Mouse (Mus musculus) neural tube, embryonic 11.5 days (tissue): ENCODE data around the gene Tenm4. TPM values are rescaled to one million over a fixed set of nuclear protein-coding genes. Genes with fewer than 3 reads are reported as not detected.

Experiments used
- ATAC-seq: fragments of 200-750 bp; cut with Nextera tagmentation; 2 replicates; pipeline ENCODE4 v1.8.0; 2017; ENCODE audit warnings: moderate number of reproducible peaks, mild to moderate bottlenecking, moderate TSS enrichment, moderate library complexity; ENCODE audit not compliant: insufficient read depth, low FRiP score, low TSS enrichment
- DNase-seq: peaks from one replicate; pipeline ENCODE4 v3.0.0-alpha.2; 2015; ENCODE audit warnings: low spot score
- H3K27ac ChIP-seq: fragments of 300-500 bp; sonication (generic); 2 replicates; pipeline ENCODE4 v1.5.1; 2014; ENCODE audit warnings: low read depth, mild to moderate bottlenecking, low read length
- H3K27me3 ChIP-seq: fragments of 300-500 bp; sonication (generic); 2 replicates; pipeline ENCODE4 v1.6.1; 2014; ENCODE audit warnings: mild to moderate bottlenecking, low read length, mixed read lengths; ENCODE audit not compliant: control insufficient read depth, insufficient read depth
- H3K36me3 ChIP-seq: fragments of 300-500 bp; sonication (generic); 2 replicates; pipeline ENCODE4 v1.6.1; 2014; ENCODE audit warnings: mild to moderate bottlenecking, low read length, moderate library complexity, mixed read lengths; ENCODE audit not compliant: control insufficient read depth, insufficient read depth
- H3K4me1 ChIP-seq: fragments of 300-500 bp; sonication (generic); 2 replicates; pipeline ENCODE4 v1.6.1; 2014; ENCODE audit warnings: low read length, mixed read lengths; ENCODE audit not compliant: control insufficient read depth, insufficient read depth
- H3K4me2 ChIP-seq: fragments of 300-500 bp; sonication (generic); 2 replicates; pipeline ENCODE4 v1.6.1; 2014; ENCODE audit warnings: low read depth, mild to moderate bottlenecking, moderate library complexity
- H3K4me3 ChIP-seq: fragments of 300-500 bp; sonication (generic); 2 replicates; pipeline ENCODE4 v1.5.1; 2014; ENCODE audit warnings: low read depth, low read length
- H3K9ac ChIP-seq: fragments of 300-500 bp; sonication (generic); 2 replicates; pipeline ENCODE4 v1.6.1; 2014; ENCODE audit warnings: mild to moderate bottlenecking, low read length
- H3K9me3 ChIP-seq: fragments of 300-500 bp; sonication (generic); 2 replicates; pipeline ENCODE4 v1.6.1; 2016; ENCODE audit warnings: low read length; ENCODE audit not compliant: control insufficient read depth
- WGBS: fragments of 180-500 bp; shearing (Covaris S2); extraction: QIAGEN DNeasy Blood & Tissue Kit; methylation state at CpG from one replicate; pipeline ENCODE4 v1.1.7; 2014; 5-methylcytosine and 5-hydroxymethylcytosine counted together
- polyA plus RNA-seq: library from polyadenylated mRNA; unstranded; fragments of >200 nt; fragmentation: Nextera tagmentation; extraction: Ambion mirVana; gene quantifications from 2 replicates; pipeline ENCODE4 v1.2.1, GENCODE M21; 2014

The Tenm4 gene
- polyA plus RNA-seq, 1 experiment from 2014 or later: 32.7 TPM

DNA sequence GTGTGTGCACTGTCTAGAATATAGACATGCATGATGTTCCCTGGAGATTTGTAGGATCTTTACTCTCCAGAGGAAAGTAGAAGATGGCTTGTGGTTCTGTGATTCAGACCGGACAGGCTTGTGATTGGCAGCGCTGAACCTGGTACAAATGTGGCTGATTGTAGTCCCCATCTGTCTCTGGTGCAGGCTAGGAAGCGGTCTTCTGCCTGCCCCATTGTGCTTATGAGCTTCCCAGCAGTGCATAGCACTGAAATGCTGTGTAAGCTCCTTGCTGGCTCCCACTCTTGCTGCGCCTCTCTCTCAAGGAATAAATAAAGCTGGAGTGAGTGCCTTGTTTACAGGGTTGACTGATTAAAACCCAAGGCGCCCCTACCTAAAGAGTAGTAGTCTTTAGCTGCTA is 49.6 kb downstream of the Tenm4 start:
- Histone ChIP-seq H3K9me3 (no peaks in the 10 kb centered on the region), H3K9ac (no peak overlapping the region), H3K4me2 (no peak overlapping the region), H3K4me1 (no peaks in the 10 kb centered on the region), H3K4me3 (no peak overlapping the region), H3K27me3 (no peaks in the 10 kb centered on the region), H3K27ac (no peak overlapping the region), H3K36me3 (no peaks in the 10 kb centered on the region)
- DNase-seq: no peak
- WGBS: 65% methylated on average over 5 of the region's 5 CpGs
- no peak for ATAC-seq

DNA sequence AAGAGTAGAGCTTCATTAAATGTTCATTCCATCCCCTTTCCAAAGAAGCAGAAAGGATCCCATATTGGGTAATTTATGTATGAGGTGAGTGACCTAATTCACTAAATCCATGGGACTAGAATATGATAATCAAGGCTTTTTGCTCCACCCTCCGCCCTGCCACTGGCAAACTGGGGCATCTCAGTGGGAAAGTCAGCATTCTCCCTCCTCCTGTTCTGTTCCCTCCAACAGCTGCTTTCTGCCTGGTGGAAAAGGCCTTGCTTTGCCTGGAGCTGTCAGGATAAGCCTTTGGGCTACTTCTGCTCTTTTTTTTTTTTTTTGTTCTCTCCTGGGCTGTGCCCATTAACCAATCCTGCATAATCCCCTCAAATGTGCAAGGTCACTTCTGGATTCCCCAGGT is 51.5 kb downstream of the Tenm4 start:
- 73% methylated on average over 1 of the region's 1 CpGs for WGBS
- Histone ChIP-seq H3K9me3 (no peaks in the 10 kb centered on the region), H3K27ac (no peak overlapping the region), H3K27me3 (no peaks in the 10 kb centered on the region), H3K9ac (no peak overlapping the region), H3K4me1 (no peaks in the 10 kb centered on the region), H3K4me2 (no peak overlapping the region), H3K4me3 (no peak overlapping the region), H3K36me3 (no peaks in the 10 kb centered on the region)
- ATAC-seq: no peak
- no peak for DNase-seq

DNA sequence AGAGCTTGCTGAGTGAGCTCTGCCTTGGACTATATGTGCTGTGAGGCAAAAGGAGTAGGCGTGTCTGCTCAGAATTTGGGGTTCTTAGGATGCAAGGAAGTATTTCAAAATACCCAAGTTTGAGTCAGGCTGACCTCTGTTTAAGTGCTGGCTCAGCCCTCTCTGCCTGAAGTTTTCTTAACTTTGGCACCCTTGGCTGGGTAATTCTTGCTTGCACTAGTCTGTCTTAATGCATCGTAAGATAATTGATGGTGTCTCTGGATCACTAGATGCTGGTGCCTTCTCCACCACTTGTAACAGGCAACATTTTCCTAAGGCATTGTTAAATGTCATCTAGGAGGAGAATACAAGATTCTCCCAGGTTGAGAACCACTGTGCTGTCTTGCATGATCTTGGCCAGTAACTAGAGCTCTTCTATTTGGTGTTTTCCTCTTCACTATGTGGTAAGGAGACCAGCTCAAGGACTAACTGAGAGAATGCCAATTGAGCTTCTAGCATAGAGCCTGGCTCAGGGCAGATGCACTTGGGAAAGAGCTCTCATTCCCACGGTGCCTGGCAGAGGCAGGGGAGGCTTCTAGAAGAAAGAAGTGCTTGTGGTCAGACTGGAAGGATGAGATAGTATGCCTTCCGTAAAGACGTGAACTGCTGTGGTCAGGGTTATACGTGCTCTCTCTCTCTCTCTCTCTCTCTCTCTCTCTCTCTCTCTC is 57.7 kb downstream of the Tenm4 start:
- H3K9me3 ChIP-seq: no peaks in the 10 kb centered on the region
- peaks cover 3% of the 10 kb centered on the region; the same call in 1 of the 2 replicates for H3K4me1 ChIP-seq
- H3K36me3 ChIP-seq: no peaks in the 10 kb centered on the region
- 85% methylated on average over 6 of the region's 6 CpGs for WGBS
- H3K4me3 ChIP-seq: no peak overlapping the region
- ATAC-seq: no peak
- no peak overlapping the region for H3K9ac ChIP-seq
- no peak overlapping the region for H3K4me2 ChIP-seq
- H3K27me3 ChIP-seq: no peaks in the 10 kb centered on the region
- no peak overlapping the region for H3K27ac ChIP-seq
- no peak for DNase-seq

DNA sequence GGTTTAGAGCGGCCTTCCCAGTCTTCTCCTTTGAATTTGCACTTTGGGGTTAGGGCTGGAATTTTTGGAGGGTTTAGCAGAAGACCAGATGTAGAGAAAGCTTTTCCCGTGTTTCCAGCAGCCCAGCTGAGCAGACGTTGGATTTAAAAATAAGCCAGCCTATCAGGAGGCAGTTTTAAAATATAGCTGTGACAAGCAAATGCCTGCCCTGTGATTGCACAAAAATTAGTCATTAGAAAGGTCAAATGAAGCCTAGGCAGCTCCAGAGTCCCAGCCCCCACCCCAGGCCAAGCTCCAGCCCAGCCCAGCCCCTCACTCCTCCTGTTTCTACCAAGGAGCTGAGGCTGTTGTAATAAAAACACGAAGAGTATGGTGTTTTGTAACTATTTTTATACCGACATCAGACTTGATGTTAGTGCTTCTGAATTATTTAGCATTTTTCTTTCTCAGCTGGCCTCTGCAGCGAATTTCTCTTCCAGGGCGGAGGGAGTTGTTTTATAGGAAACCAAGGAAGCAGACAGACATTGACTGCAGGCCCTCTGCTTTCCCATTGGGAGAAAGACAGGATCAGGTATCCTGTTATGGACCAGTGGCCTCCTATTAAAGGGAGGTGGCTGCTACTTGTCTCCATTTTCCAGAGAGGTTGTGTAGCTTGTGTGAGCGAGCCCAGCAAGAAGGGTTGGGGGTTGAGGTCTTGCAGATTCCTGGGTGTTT is 59.1 kb downstream of the Tenm4 start:
- DNase-seq (no peak), ATAC-seq (no peak)
- Histone ChIP-seq H3K27me3 (no peaks in the 10 kb centered on the region), H3K9ac (no peak overlapping the region), H3K4me2 (no peak overlapping the region), H3K36me3 (no peaks in the 10 kb centered on the region), H3K9me3 (no peaks in the 10 kb centered on the region), H3K4me3 (no peak overlapping the region), H3K27ac (no peak overlapping the region), H3K4me1 (peaks cover 3% of the 10 kb centered on the region; the same call in 1 of the 2 replicates)
- 66% methylated on average over 8 of the region's 8 CpGs for WGBS

DNA sequence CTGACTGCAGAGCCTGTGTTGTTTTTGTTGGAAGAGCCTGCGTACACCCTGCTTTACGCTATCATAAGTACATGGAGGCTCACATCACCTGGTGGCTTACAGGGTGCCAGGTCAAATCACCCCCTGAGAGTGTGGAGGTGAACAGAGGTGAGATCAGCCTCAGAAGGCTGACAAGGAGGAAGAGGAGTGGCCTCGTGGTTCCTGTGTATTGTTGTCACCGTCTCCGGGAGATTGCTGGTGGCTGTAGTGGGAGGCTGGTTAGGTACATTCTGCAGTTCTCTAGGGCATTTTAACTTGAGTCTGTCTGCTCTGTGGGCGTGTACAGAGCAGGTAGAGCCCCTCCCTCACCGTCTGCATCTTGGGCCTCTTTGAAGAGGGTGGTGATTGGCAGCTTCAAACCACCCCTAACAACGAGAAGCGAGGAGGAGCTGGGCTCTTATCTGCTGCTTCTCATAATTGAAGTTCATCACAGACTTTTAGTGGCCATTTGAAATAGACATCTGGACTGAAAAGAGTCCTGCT is 59.7 kb downstream of the Tenm4 start:
- Histone ChIP-seq H3K4me2 (no peak overlapping the region), H3K4me1 (peaks cover 3% of the 10 kb centered on the region; the same call in 1 of the 2 replicates), H3K27me3 (no peaks in the 10 kb centered on the region), H3K27ac (no peak overlapping the region), H3K4me3 (no peak overlapping the region), H3K36me3 (no peaks in the 10 kb centered on the region), H3K9me3 (no peaks in the 10 kb centered on the region), H3K9ac (no peak overlapping the region)
- 52% methylated on average over 9 of the region's 9 CpGs for WGBS
- ATAC-seq: no peak
- DNase-seq: no peak

DNA sequence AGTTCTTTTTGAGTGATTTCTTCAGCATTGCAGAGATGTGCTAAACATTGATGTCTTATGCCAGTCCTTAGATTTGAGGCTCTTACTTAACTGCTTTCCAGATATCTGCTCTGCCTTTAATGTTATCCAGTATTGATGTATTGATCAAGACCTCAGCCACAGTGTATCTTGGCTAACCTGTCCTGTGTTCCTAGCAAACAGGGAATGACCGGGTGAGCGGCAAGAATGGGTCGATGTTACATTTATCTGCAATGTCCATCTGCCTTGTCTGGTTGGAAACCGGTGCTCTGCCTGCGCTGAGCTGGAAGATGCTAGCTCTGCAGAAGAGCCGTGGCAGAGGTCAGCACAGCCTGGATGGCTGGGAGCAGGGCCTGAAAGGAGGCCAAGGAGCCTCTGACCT is 64.8 kb downstream of the Tenm4 start:
- WGBS: 87% methylated on average over 6 of the region's 6 CpGs
- no peak overlapping the region for H3K4me2 ChIP-seq
- no peak for DNase-seq
- no peak overlapping the region for H3K4me3 ChIP-seq
- no peaks in the 10 kb centered on the region for H3K4me1 ChIP-seq
- ATAC-seq: no peak
- no peak overlapping the region for H3K9ac ChIP-seq
- H3K36me3 ChIP-seq: no peaks in the 10 kb centered on the region
- no peak overlapping the region for H3K27ac ChIP-seq
- no peaks in the 10 kb centered on the region for H3K27me3 ChIP-seq
- no peaks in the 10 kb centered on the region for H3K9me3 ChIP-seq

DNA sequence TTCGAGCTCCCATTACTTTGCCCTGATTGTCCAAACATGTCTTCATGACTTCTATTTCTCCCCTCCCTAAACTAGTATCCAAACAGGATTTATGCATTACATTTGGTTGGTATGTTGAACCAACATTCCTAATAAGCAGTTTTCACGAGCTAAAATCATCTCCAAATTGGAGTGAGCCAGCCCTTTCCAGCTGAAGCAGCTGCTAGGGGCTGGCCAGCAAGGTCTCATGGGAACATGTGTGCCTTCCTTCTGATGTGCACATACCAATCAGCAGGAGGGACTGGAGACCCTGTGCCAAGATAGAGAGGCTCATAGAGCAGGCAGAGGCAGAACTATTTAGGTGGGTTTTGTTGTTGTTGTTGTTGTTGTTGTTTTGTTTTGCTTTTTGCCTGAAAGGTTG is 69.6 kb downstream of the Tenm4 start:
- no peak overlapping the region for H3K9ac ChIP-seq
- H3K9me3 ChIP-seq: no peaks in the 10 kb centered on the region
- no peak overlapping the region for H3K27ac ChIP-seq
- ATAC-seq (no peak), DNase-seq (no peak)
- no peaks in the 10 kb centered on the region for H3K36me3 ChIP-seq
- WGBS: 66% methylated on average over 2 of the region's 2 CpGs
- H3K4me1 ChIP-seq: no peaks in the 10 kb centered on the region
- no peak overlapping the region for H3K4me2 ChIP-seq
- no peak overlapping the region for H3K4me3 ChIP-seq
- no peaks in the 10 kb centered on the region for H3K27me3 ChIP-seq

DNA sequence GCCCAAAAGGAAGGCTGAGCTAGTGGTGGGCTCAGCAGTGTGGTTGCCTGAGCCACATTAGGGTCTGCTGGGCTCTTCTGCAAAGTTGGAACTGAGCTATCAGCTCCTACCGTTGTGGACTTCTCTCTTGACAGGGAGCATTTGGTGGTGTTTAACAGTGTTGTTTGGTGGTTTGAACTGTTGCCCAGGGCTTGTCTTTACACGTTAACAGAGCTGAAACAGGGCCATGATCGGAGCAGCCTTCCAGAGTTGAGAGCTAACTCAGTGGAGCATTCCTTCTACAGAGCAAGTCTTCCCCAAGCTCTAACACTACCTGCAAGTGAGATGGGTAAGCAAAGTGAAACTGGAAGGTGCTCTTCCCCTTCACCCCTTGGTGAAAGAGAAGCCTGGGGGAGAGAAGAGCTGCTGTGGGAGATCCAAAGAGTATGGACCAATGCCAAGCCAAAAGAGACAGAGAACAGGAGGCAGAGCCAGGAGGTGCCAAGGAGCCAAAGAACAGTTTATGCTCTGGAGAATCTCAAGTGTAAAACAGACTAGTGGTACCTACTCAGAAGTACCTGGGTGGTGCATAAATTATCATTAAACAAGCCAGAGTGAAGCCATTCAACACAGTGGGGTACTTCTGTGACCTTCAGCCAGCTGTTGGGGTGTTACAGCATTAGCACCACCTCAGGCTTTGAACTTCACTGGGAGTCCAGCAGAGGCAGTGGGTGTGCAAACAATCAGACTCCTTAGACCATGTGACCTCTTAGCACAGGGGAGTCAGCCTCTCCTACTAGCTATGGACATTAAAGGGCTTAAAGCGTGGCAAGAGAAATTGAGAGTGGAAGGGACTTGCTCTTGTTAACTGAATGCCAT is 71.5 kb downstream of the Tenm4 start:
- no peak overlapping the region for H3K4me3 ChIP-seq
- ATAC-seq (no peak), DNase-seq (no peak)
- WGBS: 85% methylated on average over 4 of the region's 4 CpGs
- H3K36me3 ChIP-seq: no peaks in the 10 kb centered on the region
- H3K27me3 ChIP-seq: no peaks in the 10 kb centered on the region
- no peak overlapping the region for H3K9ac ChIP-seq
- no peaks in the 10 kb centered on the region for H3K4me1 ChIP-seq
- no peak overlapping the region for H3K4me2 ChIP-seq
- no peaks in the 10 kb centered on the region for H3K9me3 ChIP-seq
- no peak overlapping the region for H3K27ac ChIP-seq
